Mouse (Mus musculus): ENCODE measurements around the gene Fam160a2.

GRCm38 (mm10) chr7:105437979-105438772 lies 38.3 kb upstream of the Fam160a2 start:
- no peak for TF ChIP-seq CTCF (IDR thresholded peaks at IDR 0.05; ENCODE audit: insufficient read depth, low read depth, low read length)
- TF ChIP-seq POLR2A (IDR thresholded peaks at IDR 0.05; ENCODE audit: insufficient read depth, low read depth, low read length) = no peak

All from olfactory bulb, adult 2 months (tissue).